Mouse (Mus musculus): Measurements from ENCODE around the gene Gpx7.
A peak's percentile ranks its signal among the peaks of the same experiment; 100 is the strongest.

Gene Gpx7

DNA sequence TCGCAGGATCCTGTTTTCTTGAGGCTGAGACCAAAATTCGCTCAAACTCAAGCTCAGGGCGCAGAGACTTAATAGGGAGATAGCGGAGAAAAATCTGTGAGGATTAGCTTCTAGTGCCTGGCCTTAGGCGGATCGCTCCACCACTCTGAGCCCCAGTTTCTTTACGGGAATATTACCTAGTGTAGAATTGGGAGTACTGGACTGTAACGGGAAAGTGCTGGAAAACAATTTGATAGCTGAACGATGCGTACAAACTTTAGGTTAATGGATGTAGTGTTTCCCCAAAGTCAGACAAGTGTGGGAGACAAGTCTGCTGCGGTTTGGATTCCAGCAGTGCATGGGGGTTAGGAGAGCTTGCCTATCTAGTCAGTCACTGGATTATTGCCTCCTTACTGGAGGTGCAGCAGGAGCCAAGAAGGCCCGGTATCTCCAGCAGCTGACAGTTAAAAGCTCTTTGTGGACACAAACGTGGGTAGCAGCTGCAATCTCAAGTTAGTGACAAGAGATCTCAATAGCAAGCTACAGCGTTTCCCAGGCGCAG, at the start of gene Gpx7:
TSS of gene Gpx7 (minus strand) at position 101 of the 541 bp plus-strand sequence.
- no peak for DNase-seq (ENCODE audit: low read depth, low spot score)

DNA sequence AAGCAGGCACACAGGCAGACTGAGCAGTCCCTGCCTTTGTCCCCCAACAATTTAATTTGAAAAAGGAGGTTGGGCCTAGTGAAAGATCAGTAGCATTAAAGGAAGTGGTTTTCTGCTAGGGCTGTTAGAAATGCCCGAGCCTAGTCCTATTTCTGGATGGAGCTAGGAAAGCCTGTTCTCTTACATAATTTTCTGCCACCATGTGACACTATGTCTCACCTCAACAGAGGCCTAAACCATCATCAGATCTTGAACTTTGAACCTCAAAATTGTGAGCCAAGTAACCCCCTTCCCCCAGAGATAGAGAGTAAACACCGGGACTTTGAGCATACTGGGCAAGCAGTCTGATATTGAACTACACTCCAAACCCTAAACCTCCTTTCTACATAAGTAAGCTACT, 49.3 kb upstream of the Gpx7 start:
- DNase-seq (ENCODE audit: low read depth, low spot score), result no peak

DNA sequence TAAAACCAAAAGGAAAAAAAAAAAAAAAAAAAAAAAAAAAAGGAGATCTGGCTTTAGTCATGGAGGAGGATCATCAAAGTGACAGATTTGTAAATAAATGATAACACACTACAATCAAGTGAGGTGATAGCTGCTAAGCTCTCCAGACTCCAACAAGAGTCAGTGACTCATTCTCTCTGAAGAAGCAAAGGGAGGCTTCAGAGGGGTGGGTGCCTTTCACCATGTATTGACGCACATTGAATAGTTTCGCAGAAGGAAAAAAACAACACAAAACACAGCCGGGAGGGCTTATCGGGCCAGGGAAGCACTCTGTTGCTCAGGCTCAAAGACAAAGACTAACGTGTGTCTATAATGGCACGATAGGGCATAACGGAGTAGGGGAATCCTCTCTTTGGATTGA, 41.3 kb upstream of the Gpx7 start:
- DNase-seq (ENCODE audit: low read depth, low spot score), result no peak

DNA sequence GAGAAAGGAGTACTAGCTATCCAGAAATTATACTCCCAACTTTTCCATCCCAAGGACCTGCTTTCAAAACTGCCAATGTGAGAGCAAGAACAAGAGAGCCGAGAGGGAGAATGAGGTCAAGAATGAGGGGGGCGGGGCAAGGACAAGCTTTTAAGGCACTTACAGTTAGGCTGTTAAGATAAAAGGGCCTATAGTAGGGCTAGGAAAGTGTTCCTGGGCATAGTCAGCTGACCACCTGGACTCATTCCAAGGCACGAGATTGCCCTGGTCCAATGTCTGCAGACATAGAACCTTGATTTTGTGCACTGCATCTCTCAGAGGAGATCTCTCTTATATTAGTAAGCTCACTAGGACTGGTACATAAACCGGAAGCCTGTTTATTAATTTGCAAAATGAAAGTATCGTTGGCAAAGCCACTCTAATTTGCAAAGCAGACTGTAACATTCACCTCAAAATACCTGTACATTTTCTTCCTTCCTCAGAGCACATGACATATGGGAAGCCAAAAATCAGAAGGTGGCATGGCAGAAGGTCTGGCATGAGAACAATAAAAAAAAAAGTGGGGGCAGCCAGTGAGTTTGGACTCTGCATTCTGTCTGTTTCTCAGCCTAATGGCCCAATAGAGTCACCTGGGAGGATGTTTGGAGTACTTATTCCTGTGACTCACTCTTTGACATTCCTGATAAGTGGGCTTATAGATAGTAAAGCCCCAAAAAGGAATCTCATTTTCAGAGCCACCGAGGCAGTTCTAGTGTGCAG, 31.5 kb upstream of the Gpx7 start:
- no peak for DNase-seq (ENCODE audit: low read depth, low spot score)

DNA sequence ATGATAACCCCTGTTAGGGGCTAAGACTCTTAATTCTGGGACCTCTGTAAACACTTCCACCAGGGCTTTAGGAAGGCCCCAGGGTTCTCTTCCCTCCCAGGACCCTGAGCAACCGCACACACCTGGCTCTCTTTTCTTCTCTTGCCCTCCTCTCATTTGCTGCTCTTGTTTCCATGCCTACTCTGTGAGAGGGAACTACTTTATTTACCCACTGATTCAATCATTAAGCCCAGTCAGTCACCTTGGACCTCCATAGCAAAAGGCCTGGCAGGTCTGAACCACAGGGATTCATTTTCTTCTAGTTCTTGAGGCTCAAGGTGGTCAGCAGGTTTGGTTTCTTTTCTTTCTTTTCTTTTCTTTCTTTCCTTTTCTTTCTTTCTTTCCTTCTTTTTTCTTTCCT, 29.5 kb upstream of the Gpx7 start:
- DNase-seq (ENCODE audit: low read depth, low spot score), result no peak

DNA sequence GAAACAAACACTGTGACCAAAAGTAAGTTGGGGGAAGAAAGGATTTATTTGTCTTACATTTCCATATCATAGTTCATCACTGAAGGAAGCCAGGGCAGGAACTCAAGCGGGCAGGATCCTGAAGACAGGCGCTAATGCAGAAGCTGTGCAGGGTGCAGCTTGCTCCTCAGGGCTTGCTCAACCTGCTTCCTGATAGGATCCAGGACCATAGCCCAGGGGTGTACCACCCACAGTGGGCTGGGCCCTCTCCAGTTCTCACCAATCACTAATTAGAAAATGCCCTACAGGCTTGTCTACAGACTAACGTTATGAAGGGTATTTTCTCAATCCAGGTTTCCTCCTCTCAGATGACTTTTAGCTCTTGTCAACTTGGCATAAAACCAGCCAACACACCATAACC, 28.9 kb upstream of the Gpx7 start:
- no peak for DNase-seq (ENCODE audit: low read depth, low spot score)

DNA sequence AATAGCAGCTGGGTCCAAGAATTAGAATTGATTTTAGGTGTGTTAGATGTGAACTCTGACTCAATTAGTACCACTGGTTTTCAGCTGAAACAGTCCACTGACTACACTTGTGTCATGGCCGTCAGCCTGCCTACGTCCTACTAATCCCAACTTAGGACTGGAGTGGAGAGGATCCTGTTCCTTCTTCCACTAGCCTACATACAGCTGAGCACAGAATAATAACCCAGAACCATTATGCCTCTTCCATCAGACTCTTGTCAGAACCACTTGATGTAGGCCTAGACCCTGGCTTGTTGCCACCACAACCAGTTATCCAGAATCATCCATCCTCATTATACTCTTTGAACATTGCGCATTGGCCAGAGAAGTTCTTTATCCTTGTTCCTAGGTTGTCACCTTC, 28.0 kb upstream of the Gpx7 start:
- DNase-seq (ENCODE audit: low read depth, low spot score), result no peak

DNA sequence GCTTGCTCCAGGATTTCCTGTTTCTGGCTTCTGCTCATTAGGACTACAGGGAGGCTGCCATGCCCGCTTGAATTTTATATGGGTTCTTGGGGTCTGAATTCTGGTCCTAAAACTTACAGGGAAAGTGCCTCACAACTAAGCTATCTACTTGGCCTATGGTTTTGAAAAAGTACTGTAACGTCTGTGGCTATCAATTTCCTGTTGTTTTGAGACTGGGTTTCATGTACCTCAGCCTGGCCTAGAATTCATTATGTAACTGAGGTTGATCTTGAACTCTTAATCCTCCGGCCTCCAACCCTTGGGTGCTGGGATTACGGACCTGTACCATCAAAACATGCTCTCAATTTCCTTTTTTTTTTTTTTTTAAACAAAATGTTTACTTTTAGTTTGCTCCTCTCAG, 27.5 kb upstream of the Gpx7 start:
- no peak for DNase-seq (ENCODE audit: low read depth, low spot score)

DNA sequence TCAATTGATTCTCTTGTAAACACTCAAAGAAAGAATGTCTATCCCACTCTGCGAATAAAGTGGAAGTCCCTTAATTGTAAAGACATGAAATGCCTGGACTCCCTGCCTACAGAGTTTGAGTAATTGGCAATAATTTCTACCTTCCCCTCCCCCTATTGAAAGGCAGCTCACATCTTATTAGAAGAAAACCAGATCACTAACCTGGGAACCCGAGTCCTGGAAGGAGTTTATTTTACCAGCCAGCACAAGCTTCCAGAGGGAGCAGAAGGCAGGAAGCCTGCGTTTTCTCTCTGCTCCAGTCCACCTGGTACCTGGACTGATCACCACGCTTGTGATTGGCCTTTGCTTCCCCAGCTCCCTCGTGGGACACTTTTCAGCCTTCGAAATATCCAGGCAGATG, 26.6 kb upstream of the Gpx7 start:
- DNase-seq (ENCODE audit: low read depth, low spot score), result no peak

DNA sequence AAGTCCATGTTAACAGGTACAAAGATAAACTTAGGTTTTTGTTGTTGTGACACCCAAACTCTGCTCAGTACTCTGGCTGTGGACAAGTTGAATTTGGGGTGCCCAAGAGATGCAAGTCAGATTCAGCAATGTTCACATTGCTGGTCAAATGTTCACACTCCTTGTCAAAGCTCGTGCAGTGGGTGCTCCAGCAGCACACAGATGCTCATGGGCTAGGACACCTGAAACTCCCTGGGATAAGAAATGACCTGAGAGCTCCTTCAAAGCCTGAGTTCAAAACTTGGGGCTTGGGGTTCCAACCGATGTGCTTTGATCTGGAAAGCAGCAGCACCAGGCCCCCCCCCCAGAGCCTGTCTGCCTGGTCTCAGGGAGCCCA, 24.8 kb upstream of the Gpx7 start:
- no peak for DNase-seq (ENCODE audit: low read depth, low spot score)

DNA sequence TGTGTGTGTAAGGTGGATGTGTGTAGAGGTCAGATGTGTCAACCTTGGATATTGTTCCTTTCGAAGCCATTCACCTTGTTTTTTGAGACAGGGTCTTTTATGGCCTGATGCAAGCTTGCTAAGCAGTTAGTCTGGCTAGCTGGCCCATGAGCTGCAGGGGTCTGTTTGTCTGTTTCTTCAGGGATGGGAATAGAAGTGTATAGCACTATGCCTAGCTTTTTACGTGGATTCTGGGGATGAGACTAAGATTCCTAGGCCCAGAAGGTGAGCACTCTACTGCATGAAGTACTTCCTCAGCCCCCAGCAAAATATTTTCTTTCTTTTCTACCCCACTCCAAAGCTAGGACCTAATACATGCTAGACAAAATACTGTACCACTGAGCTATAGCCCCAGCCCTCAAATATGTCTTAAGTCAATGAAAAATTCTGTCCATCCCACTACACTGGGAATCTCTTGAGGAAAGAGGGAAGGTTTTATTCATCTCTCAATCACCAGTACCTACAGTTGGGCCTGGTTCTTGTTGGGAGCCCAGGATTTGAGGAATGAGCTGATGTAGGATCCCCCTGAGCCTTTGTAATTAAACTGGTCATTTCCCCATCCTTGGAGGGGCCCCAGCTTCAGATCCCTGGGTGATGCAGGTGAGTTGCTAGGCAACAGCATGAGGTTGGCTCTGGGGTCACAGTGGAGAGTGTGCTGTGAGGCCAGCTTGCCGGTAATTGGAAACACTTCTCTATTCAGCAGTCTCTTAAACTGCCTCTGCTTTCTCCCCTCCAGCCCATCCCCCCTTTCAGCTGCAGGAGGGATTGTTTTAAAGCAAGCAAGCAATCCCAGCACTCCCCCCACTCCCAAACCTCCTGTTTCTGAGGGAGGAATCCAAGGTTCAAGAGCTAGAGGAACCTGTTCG, 24.1 kb upstream of the Gpx7 start:
- DNase-seq (ENCODE audit: low read depth, low spot score), result no peak

DNA sequence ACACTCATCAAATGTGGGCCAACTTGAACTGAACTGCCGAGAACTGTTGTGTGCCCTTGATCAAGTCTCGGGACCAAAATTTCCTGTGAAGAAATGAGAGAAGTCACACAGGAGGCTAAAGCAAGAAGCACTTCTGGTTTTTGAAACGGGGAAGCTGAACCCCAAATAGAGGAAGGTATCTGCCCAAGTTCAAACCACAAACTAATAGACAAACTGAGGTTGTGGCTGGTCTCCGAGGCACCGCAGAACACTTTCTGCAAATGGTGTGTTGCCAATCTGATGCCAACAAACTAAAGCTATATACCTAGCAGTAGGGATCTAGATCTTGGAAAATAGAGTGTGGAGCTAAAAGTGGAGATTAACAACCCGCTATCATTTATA, 21.6 kb upstream of the Gpx7 start:
- peak; percentile 52 for DNase-seq (ENCODE audit: low read depth, low spot score)

DNA sequence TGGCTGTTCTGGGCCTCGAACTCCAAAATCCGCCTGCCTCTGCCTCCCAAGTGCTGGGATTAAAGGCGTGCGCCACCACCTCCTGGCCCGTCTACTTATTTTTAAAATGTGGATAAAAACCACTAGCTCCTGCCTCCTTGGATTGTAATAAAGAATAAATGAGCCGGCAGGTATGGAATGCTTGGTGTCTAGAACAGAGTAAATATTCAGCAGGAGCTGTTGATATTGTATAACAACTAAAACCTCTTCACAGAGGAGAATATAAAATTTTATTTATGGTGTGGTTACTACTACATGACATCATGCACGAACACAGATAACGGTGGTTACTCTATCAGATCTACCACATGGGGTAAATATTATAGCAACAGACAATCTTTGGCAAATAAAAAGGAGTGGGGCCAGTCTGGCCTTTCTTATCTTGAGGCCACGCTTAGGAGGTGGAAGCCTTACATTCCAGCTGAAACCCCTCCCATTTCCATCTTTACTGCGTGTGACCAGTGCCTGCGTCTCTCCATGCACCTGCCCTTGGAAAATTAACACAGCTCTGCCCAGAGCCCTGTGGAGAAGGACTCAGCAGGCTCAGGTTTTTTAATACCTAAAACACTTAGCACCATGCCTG, 21.1 kb upstream of the Gpx7 start:
- DNase-seq (ENCODE audit: low read depth, low spot score), result no peak

DNA sequence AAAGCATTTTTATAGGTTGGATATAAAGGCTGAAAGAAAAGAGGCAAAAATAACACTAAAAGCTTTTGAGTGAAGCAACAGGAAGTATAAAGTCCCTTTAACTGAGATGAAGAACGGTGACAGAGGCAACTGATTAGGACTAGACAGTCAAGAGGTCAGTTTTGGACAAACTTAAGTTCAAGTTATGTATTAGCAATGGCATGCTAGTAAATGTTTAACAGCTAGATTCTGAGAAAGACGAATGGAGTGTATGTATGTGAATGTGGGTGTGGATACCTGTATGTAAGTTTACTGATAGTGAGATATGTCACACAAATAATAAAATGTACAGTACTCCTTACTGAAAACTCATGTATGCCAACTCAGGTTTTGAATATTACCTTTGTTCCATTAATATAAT, 17.8 kb upstream of the Gpx7 start:
- no peak for DNase-seq (ENCODE audit: low read depth, low spot score)

DNA sequence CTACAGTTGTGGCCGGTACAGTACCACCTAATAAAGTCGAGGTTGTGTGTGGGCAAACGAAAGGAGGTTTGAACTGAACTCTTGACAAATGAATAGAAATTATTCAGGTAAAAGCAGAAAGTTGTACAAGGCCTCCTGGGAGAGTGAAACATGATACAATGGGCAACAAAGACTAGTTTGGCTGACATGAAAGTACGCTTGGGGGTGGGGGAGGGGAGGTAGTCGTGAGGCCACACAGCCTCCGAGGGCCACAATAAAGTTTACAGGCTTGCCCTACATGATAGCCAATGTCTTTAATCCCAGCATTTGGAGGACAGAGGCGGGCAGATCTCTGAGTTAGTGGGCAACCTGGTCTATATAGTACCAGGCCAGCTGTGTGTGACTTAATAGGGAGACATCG, 860 bp upstream of the Gpx7 start:
- no peak for DNase-seq (ENCODE audit: low read depth, low spot score)

DNA sequence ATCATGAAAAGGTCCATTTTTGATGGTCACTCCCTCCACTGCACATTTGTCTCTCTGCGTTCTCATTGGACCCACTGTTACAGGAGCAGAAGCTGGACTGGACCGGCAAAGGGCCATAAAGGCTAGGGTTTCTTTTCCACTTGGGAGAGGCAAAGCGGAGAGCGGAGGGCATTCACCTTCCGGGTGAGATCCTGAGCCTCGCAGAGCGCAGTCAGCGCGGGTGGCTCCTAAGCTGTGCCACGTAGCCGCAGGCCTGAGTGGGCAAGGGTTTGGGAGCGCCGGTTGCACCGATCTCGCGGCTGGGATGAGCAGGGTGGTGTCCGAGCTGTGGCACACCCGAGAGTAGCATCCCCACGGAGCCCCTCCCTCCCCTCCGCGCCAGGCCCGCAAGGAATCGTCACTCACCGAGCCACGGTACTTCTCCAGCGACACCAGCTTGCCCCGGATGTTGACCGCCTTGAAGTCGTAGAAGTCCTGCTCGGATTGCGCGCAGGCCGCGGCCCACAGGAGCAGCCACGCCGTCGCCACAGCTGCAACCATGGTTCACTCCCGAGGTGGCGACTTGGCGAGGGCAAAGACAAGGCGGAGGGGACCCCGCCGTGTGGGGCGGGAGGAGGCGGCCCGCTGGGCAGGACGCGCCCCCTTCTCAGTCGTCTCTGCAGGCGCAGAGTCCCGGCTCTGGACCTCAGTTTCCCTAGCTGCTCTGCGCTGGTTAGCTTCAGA, 462 bp downstream of the Gpx7 start:
- DNase-seq (ENCODE audit: low read depth, low spot score), result no peak

DNA sequence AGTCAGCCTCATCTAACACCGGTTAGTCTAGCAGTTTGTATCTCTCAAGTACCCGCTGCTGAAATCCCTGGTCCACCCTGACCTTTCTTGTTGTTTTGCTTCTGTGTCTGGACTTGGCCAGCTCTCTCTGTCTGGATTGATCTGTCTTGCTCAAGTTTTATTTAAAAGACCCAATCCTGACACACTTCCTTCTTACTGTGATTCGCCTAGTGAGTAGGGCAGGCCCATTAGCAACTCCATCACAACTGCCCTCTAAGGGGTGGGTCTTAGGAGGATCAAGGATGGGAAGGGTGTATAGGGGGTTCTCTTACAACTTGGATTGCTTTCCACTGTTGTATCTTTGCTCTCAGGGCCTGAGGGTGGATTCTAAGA, 1.0 kb downstream of the Gpx7 start:
- DNase-seq (ENCODE audit: low read depth, low spot score), result no peak

DNA sequence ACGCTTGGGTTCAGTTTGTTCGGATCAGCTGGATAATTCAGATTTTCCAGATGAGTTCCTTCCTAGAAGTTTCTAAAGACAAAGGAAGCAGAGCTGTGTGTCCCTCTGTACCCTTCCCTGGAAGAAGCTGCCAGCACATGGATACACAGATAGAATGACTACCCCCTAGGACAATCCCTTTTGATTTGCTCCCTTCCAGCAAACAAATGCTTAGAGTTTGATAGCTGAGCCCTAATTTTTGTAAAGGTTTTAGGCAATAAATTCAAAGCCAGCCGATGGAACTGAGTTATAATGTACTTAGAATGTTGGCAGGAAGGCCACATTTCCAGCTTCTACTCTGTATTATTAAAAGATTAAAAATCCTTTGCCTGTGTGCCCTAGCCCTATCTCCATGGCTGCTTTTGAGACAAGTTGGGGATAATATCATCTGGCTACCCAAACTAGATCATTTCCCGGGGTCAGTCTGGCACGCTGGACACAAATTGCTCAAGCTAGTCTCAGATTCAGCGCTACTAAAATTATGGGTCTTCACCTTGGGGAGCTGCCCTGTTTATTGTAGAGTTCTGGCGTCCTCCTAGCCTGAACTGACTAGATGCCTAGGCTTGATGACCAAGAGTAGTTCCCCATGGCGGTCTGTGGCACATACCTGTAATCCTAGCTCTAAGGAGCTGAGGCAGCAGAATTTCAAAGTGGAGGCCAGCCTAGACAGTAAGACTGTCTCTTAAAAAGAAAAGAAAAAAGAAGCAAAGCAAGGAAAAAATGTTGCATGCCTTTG, 2.7 kb downstream of the Gpx7 start:
- no peak for DNase-seq (ENCODE audit: low read depth, low spot score)

DNA sequence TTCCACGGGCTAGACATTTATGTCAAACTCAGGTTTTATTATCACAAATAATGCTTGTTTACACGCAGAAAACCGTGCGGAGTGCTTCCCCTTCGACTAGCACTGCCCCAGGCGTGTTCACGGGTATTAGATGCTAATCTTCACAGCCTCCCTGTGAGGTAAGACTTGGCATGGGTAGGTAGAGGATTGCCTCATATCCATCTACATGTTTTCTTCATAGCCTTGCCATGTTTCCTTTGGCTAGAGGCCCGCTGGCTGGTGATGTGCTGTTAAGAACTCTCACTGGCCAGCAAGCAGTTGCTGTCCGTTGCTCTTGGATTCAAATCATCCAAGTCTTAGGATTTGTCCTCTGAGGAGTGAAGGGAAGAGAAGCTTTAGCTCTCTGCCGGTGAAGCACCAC, 6.4 kb downstream of the Gpx7 start:
- no peak for DNase-seq (ENCODE audit: low read depth, low spot score)

DNA sequence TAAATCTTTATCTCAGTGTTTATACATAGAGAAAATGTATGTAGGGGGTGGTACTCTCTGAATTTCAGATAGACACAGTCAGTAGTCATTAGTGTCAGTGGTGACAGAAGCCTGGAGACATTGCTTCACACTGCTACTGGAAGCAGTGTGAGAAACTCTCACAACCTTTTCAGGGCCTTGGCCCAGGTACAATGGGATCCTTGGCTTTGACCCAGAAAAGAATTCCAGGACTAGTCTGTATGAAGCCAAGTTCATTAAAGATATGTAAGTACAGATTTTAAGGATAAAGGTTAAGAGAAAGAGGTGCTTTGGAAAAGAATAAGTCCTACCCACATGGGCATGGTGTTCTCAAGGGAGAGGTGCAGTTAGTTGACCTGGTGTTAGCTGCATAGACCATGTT, 12.5 kb downstream of the Gpx7 start:
- no peak for DNase-seq (ENCODE audit: low read depth, low spot score)

DNA sequence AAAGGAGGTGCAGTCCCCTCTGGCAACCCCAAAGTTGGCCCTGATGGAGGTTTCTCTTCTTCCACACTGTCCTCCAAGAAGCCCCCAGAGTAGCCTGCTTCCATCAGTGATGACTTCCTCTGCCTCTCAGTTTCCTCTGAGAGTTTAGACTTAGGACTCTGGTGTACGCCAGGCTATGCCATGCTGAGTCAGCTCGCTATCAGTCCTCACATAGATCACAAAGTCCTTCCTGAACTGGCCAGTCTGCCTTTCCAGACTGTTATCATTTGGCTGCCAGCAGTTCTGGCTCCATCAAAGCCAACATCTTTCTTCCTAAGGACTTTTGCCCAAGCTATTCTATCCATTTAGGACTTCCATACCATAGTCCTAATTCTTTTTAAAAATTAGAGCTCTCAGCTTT, 14.2 kb downstream of the Gpx7 start:
- no peak for DNase-seq (ENCODE audit: low read depth, low spot score)
